Mouse (Mus musculus) midbrain, postnatal 0 days (tissue): ENCODE data around the gene Galnt10. TPM values are rescaled to one million over a fixed set of nuclear protein-coding genes. Genes with fewer than 3 reads are reported as not detected.

Experiments used
- ATAC-seq: fragments of 200-750 bp; cut with Nextera tagmentation; 2 replicates; pipeline ENCODE4 v1.8.0; 2017; ENCODE audit warnings: moderate number of reproducible peaks, mild to moderate bottlenecking, moderate TSS enrichment, moderate library complexity; ENCODE audit not compliant: low FRiP score
- DNase-seq: peaks from one replicate; pipeline ENCODE4 v3.0.0-alpha.2; 2015; ENCODE audit warnings: low spot score
- H3K27ac ChIP-seq: fragments of 300-500 bp; sonication (generic); 2 replicates; pipeline ENCODE4 v1.5.1; 2014; ENCODE audit warnings: low read depth, mild to moderate bottlenecking, low read length, mixed read lengths
- H3K27me3 ChIP-seq: fragments of 300-500 bp; sonication (generic); 2 replicates; pipeline ENCODE4 v1.6.1; 2014; ENCODE audit warnings: low read length, control low read depth, mixed read lengths; ENCODE audit not compliant: insufficient read depth
- H3K36me3 ChIP-seq: fragments of 300-500 bp; sonication (generic); 2 replicates; pipeline ENCODE4 v1.6.1; 2014; ENCODE audit warnings: low read length, control low read depth, mixed read lengths; ENCODE audit not compliant: insufficient read depth
- H3K4me1 ChIP-seq: fragments of 300-500 bp; sonication (generic); 2 replicates; pipeline ENCODE4 v1.6.1; 2014; ENCODE audit warnings: mild to moderate bottlenecking, control low read depth, antibody characterized with exemption, low read length, mixed read lengths; ENCODE audit not compliant: insufficient read depth
- H3K4me2 ChIP-seq: fragments of 300-500 bp; sonication (generic); 2 replicates; pipeline ENCODE4 v1.6.1; 2014; ENCODE audit warnings: low read depth, mild to moderate bottlenecking, low read length, mixed read lengths; ENCODE audit not compliant: poor library complexity, severe bottlenecking
- H3K4me3 ChIP-seq: fragments of 300-500 bp; sonication (generic); 2 replicates; pipeline ENCODE4 v1.5.1; 2014; ENCODE audit warnings: low read depth, mild to moderate bottlenecking, low read length, moderate library complexity
- H3K9ac ChIP-seq: fragments of 300-500 bp; sonication (generic); replicated peaks from 2 replicates; pipeline ENCODE4 v1.6.1; 2014; ENCODE audit warnings: mild to moderate bottlenecking, low read length, moderate library complexity, mixed read lengths; ENCODE audit not compliant: poor library complexity, severe bottlenecking
- H3K9me3 ChIP-seq: fragments of 300-500 bp; sonication (generic); 2 replicates; pipeline ENCODE4 v1.6.1; 2016; ENCODE audit warnings: low read length, control low read depth
- CTCF ChIP-seq: IDR thresholded peaks from 2 replicates; pipeline ENCODE4 v1.5.1; 2016; ENCODE audit warnings: antibody characterized with exemption, mild to moderate bottlenecking
- WGBS: fragments of 180-500 bp; shearing (Covaris S2); extraction: QIAGEN DNeasy Blood & Tissue Kit; methylation state at CpG from one replicate; pipeline ENCODE4 v1.1.7; 2014; 5-methylcytosine and 5-hydroxymethylcytosine counted together
- polyA plus RNA-seq: library from polyadenylated mRNA; unstranded; fragments of >200 nt; fragmentation: Nextera tagmentation; extraction: Ambion mirVana; gene quantifications from 2 replicates; pipeline ENCODE4 v1.2.1, GENCODE M21; 2015
- total RNA-seq: library from RNA; depleted of rRNA; stranded (reverse); fragments of >200 nt; gene quantifications from 2 replicates; pipeline ENCODE4 v1.2.3, GENCODE M21; 2014

Galnt10 gene
- total and polyA plus RNA-seq, 2 experiments from 2014 or later, result 11.8 to 26.0 TPM

- Histone ChIP-seq H3K27me3 (no peaks in the 10 kb centered on the region; the same call in 1 of the 2 replicates), H3K27ac (no peak overlapping the region), H3K36me3 (no peaks in the 10 kb centered on the region), H3K4me3 (no peak overlapping the region), H3K4me1 (peaks cover 6% of the 10 kb centered on the region; the same call in 1 of the 2 replicates), H3K9ac (no peak overlapping the region), H3K4me2 (no peak overlapping the region), H3K9me3 (no peaks in the 10 kb centered on the region)
- DNase-seq (no peak), ATAC-seq (no peak)
- 75% methylated on average over 7 of the region's 7 CpGs for WGBS
- no peak for TF ChIP-seq CTCF
Observed at GRCm38 (mm10) chr11:57631805-57632485, 13.3 kb upstream of the Galnt10 start.

- no peak for TF ChIP-seq CTCF
- H3K27me3 ChIP-seq, result no peaks in the 10 kb centered on the region; the same call in 1 of the 2 replicates
- H3K27ac ChIP-seq, result no peak overlapping the region
- H3K9ac ChIP-seq, result no peak overlapping the region
- no peaks in the 10 kb centered on the region for H3K9me3 ChIP-seq
- ATAC-seq, result no peak
- DNase-seq, result no peak
- H3K36me3 ChIP-seq, result no peaks in the 10 kb centered on the region
- no peak overlapping the region for H3K4me3 ChIP-seq
- no peak overlapping the region for H3K4me2 ChIP-seq
- H3K4me1 ChIP-seq, result peaks cover 6% of the 10 kb centered on the region; the same call in 1 of the 2 replicates
- 96% methylated on average over 2 of the region's 2 CpGs for WGBS
Observed at GRCm38 (mm10) chr11:57633006-57633405, 12.2 kb upstream of the Galnt10 start.

- DNase-seq, result no peak
- Histone ChIP-seq H3K27ac (no peak overlapping the region), H3K9me3 (no peaks in the 10 kb centered on the region), H3K4me1 (peaks cover 6% of the 10 kb centered on the region; the same call in 1 of the 2 replicates), H3K4me3 (no peak overlapping the region), H3K9ac (no peak overlapping the region), H3K4me2 (no peak overlapping the region), H3K27me3 (no peaks in the 10 kb centered on the region; the same call in 1 of the 2 replicates), H3K36me3 (no peaks in the 10 kb centered on the region)
- TF ChIP-seq CTCF, result no peak
- no peak for ATAC-seq
- 56% methylated on average over 6 of the region's 6 CpGs for WGBS
Observed at GRCm38 (mm10) chr11:57633975-57634585, 11.2 kb upstream of the Galnt10 start.

- 0 out of 2 replicates have a peak, but pooled peaks have one; percentile 8 for TF ChIP-seq CTCF
- DNase-seq (peak; percentile 37), ATAC-seq (no peak)
- WGBS, result 4% methylated on average over 9 of the region's 9 CpGs
- Histone ChIP-seq H3K36me3 (no peaks in the 10 kb centered on the region), H3K27ac (no peak overlapping the region), H3K9ac (no peak overlapping the region), H3K4me2 (no peak overlapping the region; the same call in 1 of the 2 replicates), H3K4me1 (peaks cover 6% of the 10 kb centered on the region; the same call in 1 of the 2 replicates), H3K9me3 (no peaks in the 10 kb centered on the region), H3K4me3 (no peak overlapping the region), H3K27me3 (no peaks in the 10 kb centered on the region; the same call in 1 of the 2 replicates)
Observed at GRCm38 (mm10) chr11:57635148-57635547, 10.1 kb upstream of the Galnt10 start.

- DNase-seq (no peak), ATAC-seq (no peak)
- Histone ChIP-seq H3K4me3 (no peak overlapping the region), H3K27me3 (no peaks in the 10 kb centered on the region), H3K9me3 (no peaks in the 10 kb centered on the region), H3K36me3 (no peaks in the 10 kb centered on the region), H3K4me2 (peak overlapping the region; percentile 97; the same call in 1 of the 2 replicates), H3K9ac (no peak overlapping the region), H3K4me1 (peaks cover 14% of the 10 kb centered on the region; the same call in 1 of the 2 replicates), H3K27ac (no peak overlapping the region)
- WGBS, result 63% methylated on average over 2 of the region's 2 CpGs
- TF ChIP-seq CTCF, result no peak
Observed at GRCm38 (mm10) chr11:57643691-57644090, 1.6 kb upstream of the Galnt10 start.
